Mouse (Mus musculus): ENCODE measurements around the gene Igf1r. TPM values are rescaled to one million over a fixed set of nuclear protein-coding genes. Genes with fewer than 3 reads are reported as not detected.
A peak's percentile ranks its signal among the peaks of the same experiment; 100 is the strongest.

Igf1r gene
- total and polyA plus RNA-seq, 3 experiments: 5.6 to 14.4 (median 12.3) TPM

- WGBS: 30% methylated on average over 2 of the region's 2 CpGs
- no peak overlapping the region; the same call in 1 of the 2 replicates for H3K4me3 ChIP-seq
- intact Hi-C loops (cut with DNase I): no loop called here
- H3K9ac ChIP-seq (ENCODE audit: low read depth, low read length): no peak overlapping the region
- H3K27me3 ChIP-seq (ENCODE audit: control insufficient read depth, insufficient read depth, low read length): no peaks in the 10 kb centered on the region
- H3K36me3 ChIP-seq (ENCODE audit: control insufficient read depth, insufficient read depth, low read length): no peaks in the 10 kb centered on the region
- H3K4me1 ChIP-seq (ENCODE audit: control insufficient read depth, insufficient read depth, low read length): peaks cover 4% of the 10 kb centered on the region
- DNase-seq: no peak
- peaks cover under 1% of the 10 kb centered on the region; the same call in 1 of the 2 replicates for H3K79me2 ChIP-seq (replicated peaks; ENCODE audit: control insufficient read depth, insufficient read depth, low read length)
- TF ChIP-seq EP300 (IDR thresholded peaks at IDR 0.05; ENCODE audit: insufficient read depth, low read depth, low read length) (no peak), CTCF (IDR thresholded peaks at IDR 0.05) (no peak), POLR2A (IDR thresholded peaks at IDR 0.05; ENCODE audit: insufficient read depth, low read depth, low read length) (no peak)
- no peak overlapping the region for H3K27ac ChIP-seq
Observed at GRCm38 (mm10) chr7:68103178-68103530, 150.5 kb downstream of the Igf1r start.

- Histone ChIP-seq H3K79me2 (replicated peaks; ENCODE audit: control insufficient read depth, insufficient read depth, low read length) (peaks cover 2% of the 10 kb centered on the region; the same call in 1 of the 2 replicates), H3K4me1 (ENCODE audit: control insufficient read depth, insufficient read depth, low read length) (peaks cover 2% of the 10 kb centered on the region; the same call in 1 of the 2 replicates), H3K9ac (ENCODE audit: low read depth, low read length) (no peak overlapping the region), H3K36me3 (ENCODE audit: control insufficient read depth, insufficient read depth, low read length) (no peaks in the 10 kb centered on the region), H3K27me3 (ENCODE audit: control insufficient read depth, insufficient read depth, low read length) (no peaks in the 10 kb centered on the region), H3K27ac (no peak overlapping the region), H3K4me3 (no peak overlapping the region)
- TF ChIP-seq POLR2A (IDR thresholded peaks at IDR 0.05; ENCODE audit: insufficient read depth, low read depth, low read length) (no peak), CTCF (IDR thresholded peaks at IDR 0.05) (no peak), EP300 (IDR thresholded peaks at IDR 0.05; ENCODE audit: insufficient read depth, low read depth, low read length) (no peak)
- intact Hi-C loops (cut with DNase I): no loop called here
- 97% methylated on average over 4 of the region's 4 CpGs for WGBS
- no peak for DNase-seq
Observed at GRCm38 (mm10) chr7:68111532-68111931, 158.9 kb downstream of the Igf1r start.

DNA sequence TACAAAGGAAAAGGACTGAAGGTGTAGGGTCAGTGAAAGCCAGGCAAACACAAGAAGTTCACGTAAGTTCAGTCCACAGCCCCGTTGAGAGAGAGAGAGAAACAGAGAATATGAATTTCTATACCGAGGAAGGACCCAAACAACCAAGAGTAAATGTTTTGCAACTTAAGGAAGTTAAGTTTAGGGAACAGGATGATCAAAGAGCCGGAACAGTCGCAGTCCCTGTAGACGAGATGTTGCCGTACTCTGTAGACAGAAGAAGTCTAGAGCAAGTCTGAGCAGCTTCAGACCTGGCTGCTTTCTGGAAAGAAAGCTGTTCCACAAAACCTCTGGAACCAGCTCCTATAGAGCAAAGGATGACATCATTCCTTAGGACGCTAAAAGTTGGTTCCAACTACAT, 160.0 kb downstream of the Igf1r start:
- Histone ChIP-seq H3K4me3 (no peak overlapping the region), H3K4me1 (ENCODE audit: control insufficient read depth, insufficient read depth, low read length) (peaks cover 2% of the 10 kb centered on the region; the same call in 1 of the 2 replicates), H3K9ac (ENCODE audit: low read depth, low read length) (no peak overlapping the region), H3K27ac (no peak overlapping the region), H3K36me3 (ENCODE audit: control insufficient read depth, insufficient read depth, low read length) (no peaks in the 10 kb centered on the region), H3K79me2 (replicated peaks; ENCODE audit: control insufficient read depth, insufficient read depth, low read length) (peaks cover 2% of the 10 kb centered on the region; the same call in 1 of the 2 replicates), H3K27me3 (ENCODE audit: control insufficient read depth, insufficient read depth, low read length) (no peaks in the 10 kb centered on the region)
- no peak for DNase-seq
- WGBS: 80% methylated on average over 8 of the region's 8 CpGs
- no peak for TF ChIP-seq EP300 (IDR thresholded peaks at IDR 0.05; ENCODE audit: insufficient read depth, low read depth, low read length)
- TF ChIP-seq POLR2A (IDR thresholded peaks at IDR 0.05; ENCODE audit: insufficient read depth, low read depth, low read length): no peak
- no peak for TF ChIP-seq CTCF (IDR thresholded peaks at IDR 0.05)
- intact Hi-C loops (cut with DNase I): no loop called here

DNA sequence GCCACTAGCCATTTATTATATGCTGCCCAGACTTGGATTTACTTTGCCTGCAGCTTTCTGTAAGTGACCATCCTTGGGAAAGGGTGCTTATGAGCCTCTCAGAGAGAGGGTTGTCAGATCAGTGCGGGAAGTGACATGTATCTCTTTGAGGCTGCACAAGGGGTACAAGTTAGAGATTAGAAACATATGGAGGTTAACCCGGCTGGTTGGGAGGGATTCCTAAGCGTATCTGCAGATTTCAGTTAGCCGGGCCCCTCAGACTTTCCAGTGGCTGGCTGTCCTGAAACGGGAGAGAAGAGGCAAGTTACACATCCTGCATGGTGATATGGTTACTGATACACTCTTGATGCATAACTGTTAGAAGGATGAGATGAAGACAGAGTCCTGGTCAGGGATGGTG, 161.7 kb downstream of the Igf1r start:
- peaks cover 2% of the 10 kb centered on the region; the same call in 1 of the 2 replicates for H3K4me1 ChIP-seq (ENCODE audit: control insufficient read depth, insufficient read depth, low read length)
- H3K9ac ChIP-seq (ENCODE audit: low read depth, low read length): no peak overlapping the region
- H3K36me3 ChIP-seq (ENCODE audit: control insufficient read depth, insufficient read depth, low read length): no peaks in the 10 kb centered on the region
- H3K27ac ChIP-seq: no peak overlapping the region
- H3K27me3 ChIP-seq (ENCODE audit: control insufficient read depth, insufficient read depth, low read length): no peaks in the 10 kb centered on the region
- TF ChIP-seq CTCF (IDR thresholded peaks at IDR 0.05) (no peak), EP300 (IDR thresholded peaks at IDR 0.05; ENCODE audit: insufficient read depth, low read depth, low read length) (no peak), POLR2A (IDR thresholded peaks at IDR 0.05; ENCODE audit: insufficient read depth, low read depth, low read length) (no peak)
- intact Hi-C loops (cut with DNase I): no loop called here
- no peak overlapping the region for H3K4me3 ChIP-seq
- no peak for DNase-seq
- H3K79me2 ChIP-seq (replicated peaks; ENCODE audit: control insufficient read depth, insufficient read depth, low read length): no peaks in the 10 kb centered on the region; the same call in 1 of the 2 replicates
- WGBS: 76% methylated on average over 5 of the region's 5 CpGs

GRCm38 (mm10) chr7:68114983-68115715, 162.5 kb downstream of the Igf1r start:
- peak; percentile 35 to 38 for DNase-seq
- intact Hi-C loops (cut with DNase I): no loop called here
- 66% methylated on average over 21 of the region's 21 CpGs for WGBS

DNA sequence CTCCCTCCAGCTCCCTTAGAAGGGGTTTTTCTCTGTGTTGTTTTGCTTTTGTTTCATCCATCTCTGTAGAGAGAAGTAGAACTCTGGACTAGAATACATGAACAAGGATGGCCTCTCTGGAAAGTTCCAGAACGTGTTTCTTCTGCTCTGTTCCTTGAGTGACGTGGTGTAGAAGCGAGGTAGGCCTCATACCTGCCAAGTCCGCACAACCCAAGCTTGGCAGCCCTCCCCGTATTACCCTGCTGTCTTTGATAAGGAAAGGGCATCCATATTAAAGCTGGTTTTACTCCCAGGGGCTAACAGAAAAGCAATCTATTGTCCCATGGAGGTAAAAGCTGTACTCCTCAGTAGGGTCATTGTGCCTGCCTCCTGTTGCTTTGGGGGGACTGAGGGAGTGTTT, 164.9 kb downstream of the Igf1r start:
- H3K4me3 ChIP-seq: no peak overlapping the region
- H3K4me1 ChIP-seq (ENCODE audit: control insufficient read depth, insufficient read depth, low read length): peaks cover 2% of the 10 kb centered on the region; the same call in 1 of the 2 replicates
- H3K36me3 ChIP-seq (ENCODE audit: control insufficient read depth, insufficient read depth, low read length): no peaks in the 10 kb centered on the region
- intact Hi-C loops (cut with DNase I): no loop called here
- no peak for DNase-seq
- H3K79me2 ChIP-seq (replicated peaks; ENCODE audit: control insufficient read depth, insufficient read depth, low read length): no peaks in the 10 kb centered on the region; the same call in 1 of the 2 replicates
- no peaks in the 10 kb centered on the region for H3K27me3 ChIP-seq (ENCODE audit: control insufficient read depth, insufficient read depth, low read length)
- no peak overlapping the region for H3K27ac ChIP-seq
- TF ChIP-seq CTCF (IDR thresholded peaks at IDR 0.05) (no peak), EP300 (IDR thresholded peaks at IDR 0.05; ENCODE audit: insufficient read depth, low read depth, low read length) (no peak), POLR2A (IDR thresholded peaks at IDR 0.05; ENCODE audit: insufficient read depth, low read depth, low read length) (no peak)
- H3K9ac ChIP-seq (ENCODE audit: low read depth, low read length): no peak overlapping the region
- WGBS: 66% methylated on average over 5 of the region's 5 CpGs

More at GRCm38 (mm10) chr7:68114983-68115715, 162.5 kb downstream of the Igf1r start:
- no peak overlapping the region for H3K9ac ChIP-seq (ENCODE audit: low read depth, low read length)
- H3K4me3 ChIP-seq: no peak overlapping the region
- H3K27ac ChIP-seq: no peak overlapping the region
- no peaks in the 10 kb centered on the region for H3K27me3 ChIP-seq (ENCODE audit: control insufficient read depth, insufficient read depth, low read length)
- no peak for TF ChIP-seq POLR2A (IDR thresholded peaks at IDR 0.05; ENCODE audit: insufficient read depth, low read depth, low read length)
- no peak for TF ChIP-seq EP300 (IDR thresholded peaks at IDR 0.05; ENCODE audit: insufficient read depth, low read depth, low read length)
- TF ChIP-seq CTCF (IDR thresholded peaks at IDR 0.05): no peak
- no peaks in the 10 kb centered on the region for H3K36me3 ChIP-seq (ENCODE audit: control insufficient read depth, insufficient read depth, low read length)
- no peaks in the 10 kb centered on the region; the same call in 1 of the 2 replicates for H3K79me2 ChIP-seq (replicated peaks; ENCODE audit: control insufficient read depth, insufficient read depth, low read length)
- peaks cover 2% of the 10 kb centered on the region; the same call in 1 of the 2 replicates for H3K4me1 ChIP-seq (ENCODE audit: control insufficient read depth, insufficient read depth, low read length)
